Mouse (Mus musculus) bone marrow, adult 2 months (tissue): ENCODE measurements around the gene Crb2.

ENCODE experiments used
- CTCF ChIP-seq: fragments of 200-500 bp; IDR thresholded peaks from 2 replicates; pipeline ENCODE4 v1.5.1; 2011; ENCODE audit warnings: low read length, control low read depth; ENCODE audit not compliant: control insufficient read depth, insufficient read depth
- POLR2A ChIP-seq: fragments of 200-500 bp; IDR thresholded peaks from 2 replicates; pipeline ENCODE4 v1.6.1; 2011; ENCODE audit warnings: low read depth, mild to moderate bottlenecking, control low read depth, low read length, borderline replicate concordance; ENCODE audit not compliant: control insufficient read depth

- TF ChIP-seq CTCF = no peak
- no peak for TF ChIP-seq POLR2A
These were observed 34.1 kb upstream of the Crb2 start for GRCm38 (mm10) chr2:37741806-37742554.
